Mouse (Mus musculus) liver, embryonic 11.5 days (tissue): ENCODE results near the gene Dyrk1a. TPM values are rescaled to one million over a fixed set of nuclear protein-coding genes. Genes with fewer than 3 reads are reported as not detected.

Source experiments
- ATAC-seq: fragments of 200-750 bp; cut with Nextera tagmentation; replicated peaks from 2 replicates; pipeline ENCODE4 v1.8.0; 2017; ENCODE audit warnings: moderate number of reproducible peaks, mild to moderate bottlenecking, moderate TSS enrichment, moderate library complexity; ENCODE audit not compliant: low FRiP score
- DNase-seq: peaks from one replicate; pipeline ENCODE4 v3.0.0-alpha.2; 2017; ENCODE audit warnings: low spot score
- H3K27ac ChIP-seq: fragments of 300-500 bp; sonication (generic); 2 replicates; pipeline ENCODE4 v1.5.1; 2014; ENCODE audit warnings: mild to moderate bottlenecking, low read depth, low read length, control low read depth
- H3K27me3 ChIP-seq: fragments of 300-500 bp; sonication (generic); replicated peaks from 2 replicates; pipeline ENCODE4 v1.6.1; 2014; ENCODE audit warnings: low read length, mixed read lengths; ENCODE audit not compliant: control insufficient read depth, insufficient read depth
- H3K36me3 ChIP-seq: fragments of 300-500 bp; sonication (generic); 2 replicates; pipeline ENCODE4 v1.6.1; 2014; ENCODE audit warnings: mild to moderate bottlenecking, low read length, moderate library complexity, mixed read lengths; ENCODE audit not compliant: control insufficient read depth, insufficient read depth
- H3K4me1 ChIP-seq: fragments of 300-500 bp; sonication (generic); replicated peaks from 2 replicates; pipeline ENCODE4 v1.6.1; 2014; ENCODE audit warnings: low read length, mixed read lengths; ENCODE audit not compliant: control insufficient read depth, insufficient read depth
- H3K4me2 ChIP-seq: fragments of 300-500 bp; sonication (generic); 2 replicates; pipeline ENCODE4 v1.6.1; 2014; ENCODE audit warnings: mild to moderate bottlenecking, control low read depth, moderate library complexity
- H3K4me3 ChIP-seq: fragments of 300-500 bp; sonication (generic); 2 replicates; pipeline ENCODE4 v1.5.1; 2014; ENCODE audit warnings: low read depth, low read length, control low read depth
- H3K9ac ChIP-seq: fragments of 300-500 bp; sonication (generic); 2 replicates; pipeline ENCODE4 v1.6.1; 2014; ENCODE audit warnings: low read depth, low read length, control low read depth
- H3K9me3 ChIP-seq: fragments of 300-500 bp; sonication (generic); 2 replicates; pipeline ENCODE4 v1.6.1; 2016; ENCODE audit warnings: low read length, inconsistent platforms, mixed read lengths; ENCODE audit not compliant: control insufficient read depth
- WGBS: fragments of 180-500 bp; shearing (Covaris S2); extraction: QIAGEN DNeasy Blood & Tissue Kit; methylation state at CpG from one replicate; pipeline ENCODE4 v1.1.7; 2014; 5-methylcytosine and 5-hydroxymethylcytosine counted together
- polyA plus RNA-seq: library from polyadenylated mRNA; unstranded; fragments of >200 nt; fragmentation: Nextera tagmentation; extraction: Ambion mirVana; gene quantifications from 2 replicates; pipeline ENCODE4 v1.2.1, GENCODE M21; 2014

The Dyrk1a gene
- polyA plus RNA-seq, 1 experiment from 2014 or later, result 9.0 TPM

DNA sequence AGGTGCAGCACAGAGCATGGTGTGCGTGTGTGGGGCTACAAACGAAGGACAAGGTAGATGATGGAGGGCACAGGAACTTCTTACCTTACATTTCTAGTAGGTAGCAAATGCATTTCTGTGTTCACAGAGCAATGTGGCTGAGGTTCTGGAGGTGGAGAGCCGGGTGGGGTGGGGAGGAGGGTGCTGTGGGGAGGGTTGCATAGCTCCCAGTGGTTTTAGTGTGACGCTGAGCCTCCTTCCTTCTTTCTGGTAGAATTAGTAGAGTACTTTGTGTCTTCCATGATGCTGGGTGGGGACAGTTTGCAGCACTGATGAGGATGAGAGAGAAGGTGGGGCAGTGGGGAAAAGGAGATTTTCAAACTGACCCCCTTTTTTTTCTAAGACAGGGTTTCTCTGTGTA lies 9.5 kb downstream of the Dyrk1a start:
- H3K4me2 ChIP-seq, result no peak overlapping the region
- no peak overlapping the region for H3K9ac ChIP-seq
- ATAC-seq, result no peak
- no peaks in the 10 kb centered on the region for H3K27me3 ChIP-seq
- H3K27ac ChIP-seq, result no peak overlapping the region; the same call in 1 of the 2 replicates
- no peak for DNase-seq
- H3K36me3 ChIP-seq, result no peaks in the 10 kb centered on the region
- H3K4me3 ChIP-seq, result no peak overlapping the region
- no peaks in the 10 kb centered on the region for H3K9me3 ChIP-seq
- WGBS, result 83% methylated on average over 4 of the region's 4 CpGs
- H3K4me1 ChIP-seq, result peaks cover 40% of the 10 kb centered on the region

DNA sequence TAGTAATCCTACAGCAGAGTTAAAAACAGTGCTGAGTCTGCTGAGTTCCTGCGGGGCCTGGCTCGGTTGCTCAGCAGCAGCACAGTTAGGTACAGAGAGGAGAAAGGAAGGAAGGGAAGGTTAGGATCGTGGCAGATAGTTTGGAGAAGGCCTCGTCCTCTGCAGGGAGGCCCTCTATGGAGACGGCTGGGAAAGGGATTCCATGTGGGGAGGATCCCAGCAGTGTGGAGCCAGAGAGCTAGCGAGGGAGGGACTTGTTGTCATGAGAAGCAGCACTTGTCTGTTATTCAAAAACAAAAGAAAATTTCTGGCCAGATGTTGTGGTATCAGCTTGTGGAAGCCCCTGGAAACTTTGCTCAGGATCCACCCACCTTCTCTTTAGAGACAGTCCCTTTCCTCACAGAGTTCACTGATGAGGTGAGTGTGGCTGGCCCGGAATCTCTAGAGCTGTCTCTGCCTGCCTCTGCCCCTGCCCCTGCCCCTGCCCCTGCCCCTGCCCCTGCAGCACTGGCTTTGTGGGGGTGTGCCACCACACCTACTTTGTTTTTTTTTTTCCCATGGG lies 11.1 kb downstream of the Dyrk1a start:
- 36% methylated on average over 7 of the region's 7 CpGs for WGBS
- no peak for DNase-seq
- Histone ChIP-seq H3K4me2 (no peak overlapping the region; the same call in 1 of the 2 replicates), H3K9ac (no peak overlapping the region), H3K4me1 (peaks cover 32% of the 10 kb centered on the region), H3K36me3 (no peaks in the 10 kb centered on the region), H3K27me3 (no peaks in the 10 kb centered on the region), H3K9me3 (no peaks in the 10 kb centered on the region), H3K27ac (no peak overlapping the region), H3K4me3 (no peak overlapping the region)
- ATAC-seq, result no peak

DNA sequence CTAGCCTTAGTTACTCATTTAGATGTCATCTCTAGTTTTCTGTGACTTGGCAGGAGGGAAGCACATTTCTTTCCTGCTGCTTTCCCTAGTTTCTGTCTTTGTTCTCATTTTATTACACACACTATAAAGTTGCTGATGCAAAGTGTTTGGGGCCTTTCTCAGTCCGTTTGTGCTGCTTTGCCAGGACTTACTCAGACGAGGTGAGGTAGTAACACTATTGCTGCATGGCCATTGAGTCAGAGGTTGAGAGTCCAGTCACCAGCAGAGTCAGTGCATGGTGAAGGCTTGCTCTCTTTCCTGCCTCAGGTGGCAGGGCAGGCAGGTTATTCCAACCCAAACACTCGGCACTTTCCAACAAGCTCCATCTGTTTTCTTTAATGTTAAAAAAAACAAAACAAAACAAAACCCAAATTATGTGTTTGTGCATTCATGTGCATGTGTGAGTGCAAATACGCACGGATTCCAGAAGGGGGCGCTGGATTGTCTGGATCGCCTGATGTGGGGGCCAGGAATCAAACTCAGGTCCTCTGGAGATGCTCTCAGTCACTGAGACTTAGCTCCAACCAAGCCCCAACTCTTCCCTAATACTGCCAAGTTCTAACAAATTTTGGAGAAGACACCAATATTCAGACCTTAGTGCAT lies 16.7 kb downstream of the Dyrk1a start:
- ATAC-seq, result no peak
- WGBS, result 64% methylated on average over 7 of the region's 7 CpGs
- peaks cover 48% of the 10 kb centered on the region for H3K4me1 ChIP-seq
- no peak overlapping the region for H3K4me3 ChIP-seq
- H3K27ac ChIP-seq, result no peak overlapping the region
- H3K27me3 ChIP-seq, result no peaks in the 10 kb centered on the region
- DNase-seq, result no peak
- H3K9me3 ChIP-seq, result no peaks in the 10 kb centered on the region
- no peak overlapping the region for H3K4me2 ChIP-seq
- H3K36me3 ChIP-seq, result no peaks in the 10 kb centered on the region
- no peak overlapping the region for H3K9ac ChIP-seq

DNA sequence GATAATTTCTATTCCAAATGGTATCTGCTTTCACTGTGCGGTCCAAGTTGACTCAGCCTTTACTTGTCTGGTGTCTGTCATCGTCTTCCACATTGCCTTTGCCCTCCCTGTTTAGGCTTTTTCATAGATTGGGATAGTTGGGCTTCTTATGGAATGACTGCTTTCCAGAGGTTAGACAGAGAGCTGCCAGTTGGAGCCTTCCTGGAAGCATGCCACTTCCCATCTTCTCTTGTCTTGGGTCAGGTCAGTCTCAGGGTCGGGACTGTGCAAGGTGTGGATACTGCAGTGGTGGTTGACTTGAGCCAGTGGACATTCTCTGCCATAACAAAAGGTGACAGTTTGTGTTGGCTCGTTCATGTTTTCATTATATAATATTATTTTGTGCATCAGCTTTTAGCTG lies 17.7 kb downstream of the Dyrk1a start:
- H3K4me3 ChIP-seq, result no peak overlapping the region
- H3K9ac ChIP-seq, result no peak overlapping the region
- 78% methylated on average over 4 of the region's 4 CpGs for WGBS
- DNase-seq, result peak; percentile 24
- peaks cover 40% of the 10 kb centered on the region for H3K4me1 ChIP-seq
- no peak overlapping the region for H3K4me2 ChIP-seq
- H3K27me3 ChIP-seq, result no peaks in the 10 kb centered on the region
- H3K36me3 ChIP-seq, result no peaks in the 10 kb centered on the region
- ATAC-seq, result no peak
- H3K9me3 ChIP-seq, result no peaks in the 10 kb centered on the region
- no peak overlapping the region for H3K27ac ChIP-seq

DNA sequence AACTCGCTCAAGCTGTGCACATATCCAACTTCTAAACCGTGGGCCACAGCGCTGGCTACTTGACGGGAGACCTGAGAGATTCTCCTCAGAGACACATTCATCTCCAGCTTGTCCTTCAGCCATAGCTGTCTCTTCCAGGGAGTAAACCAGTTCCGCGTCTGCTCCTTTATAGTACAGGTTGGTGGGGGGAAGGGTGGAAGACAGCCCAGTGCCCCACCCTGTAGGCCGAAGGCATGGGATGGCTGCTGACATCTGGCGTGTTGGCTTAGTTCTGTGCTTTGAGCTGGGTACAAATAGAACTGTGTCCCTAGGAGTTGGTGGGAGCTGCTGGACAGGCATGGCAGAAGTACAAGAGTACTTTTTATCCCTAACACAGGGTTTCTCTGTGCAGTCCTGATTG lies 18.4 kb downstream of the Dyrk1a start:
- H3K4me2 ChIP-seq, result no peak overlapping the region
- H3K36me3 ChIP-seq, result no peaks in the 10 kb centered on the region
- H3K4me1 ChIP-seq, result peaks cover 40% of the 10 kb centered on the region
- H3K27ac ChIP-seq, result no peak overlapping the region
- no peaks in the 10 kb centered on the region for H3K9me3 ChIP-seq
- H3K4me3 ChIP-seq, result no peak overlapping the region
- 79% methylated on average over 8 of the region's 8 CpGs for WGBS
- H3K27me3 ChIP-seq, result no peaks in the 10 kb centered on the region
- H3K9ac ChIP-seq, result no peak overlapping the region
- DNase-seq (peak; percentile 24), ATAC-seq (no peak)

DNA sequence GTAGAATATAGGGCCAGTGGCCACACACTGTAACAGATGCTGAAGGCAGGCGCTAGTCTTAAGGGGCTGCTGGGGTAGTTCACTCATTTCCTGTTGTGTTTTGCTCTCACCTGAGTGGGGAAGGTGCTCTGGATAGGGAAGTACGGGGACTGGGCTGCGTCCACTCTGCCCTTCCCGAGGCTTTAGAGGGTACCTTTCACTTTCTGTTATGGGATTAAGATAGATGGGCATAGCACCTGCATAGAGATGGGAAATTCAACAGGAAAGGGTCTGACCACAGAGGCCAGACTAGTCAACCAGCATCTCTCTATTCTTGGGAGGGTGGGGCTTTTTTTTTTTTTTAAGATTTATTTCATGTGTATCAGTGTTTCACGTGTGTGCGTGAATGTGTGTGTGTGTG lies 19.2 kb downstream of the Dyrk1a start:
- ATAC-seq (no peak), DNase-seq (no peak)
- Histone ChIP-seq H3K4me1 (peaks cover 40% of the 10 kb centered on the region), H3K27ac (no peak overlapping the region), H3K4me2 (no peak overlapping the region), H3K36me3 (no peaks in the 10 kb centered on the region), H3K27me3 (no peaks in the 10 kb centered on the region), H3K4me3 (no peak overlapping the region), H3K9ac (no peak overlapping the region), H3K9me3 (no peaks in the 10 kb centered on the region)
- 81% methylated on average over 6 of the region's 6 CpGs for WGBS

DNA sequence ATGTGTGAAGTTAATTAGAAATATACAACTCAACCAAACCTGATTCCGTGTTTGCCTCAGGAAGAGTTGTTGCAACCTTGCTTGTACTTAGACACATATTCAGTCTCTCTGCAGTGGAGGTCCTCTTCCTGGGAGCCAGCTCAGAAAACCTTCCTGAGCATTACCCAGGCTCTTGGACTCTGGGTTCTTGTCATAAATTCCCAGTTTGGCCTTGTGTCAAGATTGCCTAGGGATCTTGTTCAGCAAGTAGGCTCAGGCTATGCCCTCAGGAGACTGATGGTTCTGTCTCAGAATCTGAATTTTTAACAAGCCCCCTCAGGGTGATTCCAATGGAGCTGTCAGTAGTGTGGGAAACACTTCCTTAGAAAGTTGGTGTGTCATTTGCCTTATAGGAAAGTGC lies 19.8 kb downstream of the Dyrk1a start:
- Histone ChIP-seq H3K36me3 (no peaks in the 10 kb centered on the region), H3K9ac (no peak overlapping the region), H3K9me3 (no peaks in the 10 kb centered on the region), H3K4me1 (peaks cover 40% of the 10 kb centered on the region), H3K4me3 (no peak overlapping the region), H3K27ac (no peak overlapping the region), H3K4me2 (no peak overlapping the region), H3K27me3 (no peaks in the 10 kb centered on the region)
- DNase-seq (no peak), ATAC-seq (no peak)
- 86% methylated on average over 1 of the region's 1 CpGs for WGBS

DNA sequence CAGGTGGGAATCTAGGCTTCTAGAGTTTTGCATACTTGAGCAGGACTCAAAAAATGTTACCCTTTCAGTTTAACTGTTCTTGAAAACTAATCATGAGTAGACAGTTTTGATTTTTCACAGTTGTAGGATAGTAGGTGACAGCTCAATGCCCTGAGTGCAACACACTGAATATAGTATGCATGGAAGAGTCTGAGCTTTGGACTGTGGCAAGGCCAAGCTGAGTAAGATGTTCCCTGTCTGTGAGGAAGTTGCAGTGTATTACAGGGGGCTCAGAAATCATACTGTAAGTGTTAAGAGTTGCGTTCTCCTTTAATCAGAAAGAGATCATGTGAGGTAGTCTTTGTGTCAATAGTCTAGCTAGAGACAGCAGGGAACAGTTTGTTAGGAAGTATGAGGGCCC lies 20.4 kb downstream of the Dyrk1a start:
- no peaks in the 10 kb centered on the region for H3K9me3 ChIP-seq
- H3K9ac ChIP-seq, result no peak overlapping the region
- no peak overlapping the region for H3K4me3 ChIP-seq
- DNase-seq, result no peak
- WGBS, result 81% methylated on average over 1 of the region's 1 CpGs
- ATAC-seq, result no peak
- H3K27ac ChIP-seq, result no peak overlapping the region
- no peaks in the 10 kb centered on the region for H3K36me3 ChIP-seq
- no peak overlapping the region for H3K4me2 ChIP-seq
- peaks cover 40% of the 10 kb centered on the region for H3K4me1 ChIP-seq
- no peaks in the 10 kb centered on the region for H3K27me3 ChIP-seq

DNA sequence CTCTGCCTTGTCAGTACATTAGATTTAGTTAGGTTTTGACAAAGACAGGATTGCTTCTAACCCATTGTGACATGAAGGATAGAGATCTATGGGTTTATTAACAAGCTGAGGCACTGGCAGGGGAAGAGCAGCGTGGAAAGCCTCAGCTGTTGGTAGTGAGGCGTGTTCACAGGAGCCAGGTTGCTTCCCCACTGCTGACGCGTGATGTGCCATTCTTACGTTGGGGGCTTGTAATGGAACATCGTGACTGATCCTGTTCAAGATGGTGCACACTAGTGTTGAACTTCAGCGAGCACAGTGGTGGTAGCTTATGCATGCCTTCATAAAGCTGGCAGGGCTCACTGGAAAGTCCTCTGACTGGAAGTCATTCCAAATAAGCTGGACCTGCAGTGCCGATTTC lies 21.2 kb downstream of the Dyrk1a start:
- Histone ChIP-seq H3K9me3 (no peaks in the 10 kb centered on the region), H3K36me3 (no peaks in the 10 kb centered on the region), H3K4me3 (no peak overlapping the region), H3K27ac (no peak overlapping the region), H3K9ac (no peak overlapping the region), H3K27me3 (no peaks in the 10 kb centered on the region), H3K4me1 (peaks cover 39% of the 10 kb centered on the region), H3K4me2 (no peak overlapping the region)
- no peak for DNase-seq
- ATAC-seq, result no peak
- 87% methylated on average over 8 of the region's 8 CpGs for WGBS
